Mouse (Mus musculus): ENCODE measurements around the gene Telo2.

DNA sequence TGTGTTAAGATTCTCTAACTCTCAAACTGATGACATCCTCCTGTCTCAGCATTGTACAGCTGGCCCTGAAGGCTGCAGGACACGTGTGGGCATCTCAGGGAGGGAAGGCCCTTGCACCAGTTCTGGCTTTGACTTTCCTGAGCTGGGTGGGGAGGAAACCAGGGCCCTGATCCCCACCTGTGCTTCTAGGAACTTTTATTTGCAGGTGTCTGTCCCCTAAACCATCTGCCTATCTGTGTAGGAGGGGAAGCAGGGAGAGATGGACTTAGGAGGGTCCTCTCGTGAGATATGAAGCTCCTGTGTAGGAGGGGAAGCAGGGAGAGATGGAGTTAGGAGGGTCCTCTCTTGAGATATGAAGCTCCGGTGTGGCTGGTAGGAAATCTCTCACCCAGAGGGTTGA lies 32.9 kb downstream of the Telo2 start:
- TF ChIP-seq CTCF (IDR thresholded peaks at IDR 0.05; ENCODE audit: extremely low read depth, insufficient read length, insufficient replicate concordance, low read depth, low read length) (no peak), POLR2A (IDR thresholded peaks at IDR 0.05; ENCODE audit: low read depth, low read length) (no peak)

All from small intestine, adult 2 months (tissue).